Mouse (Mus musculus): ENCODE measurements around the gene Tmem44. TPM values are rescaled to one million over a fixed set of nuclear protein-coding genes. Genes with fewer than 3 reads are reported as not detected.

Tmem44 gene
- polyA plus RNA-seq (2014; fragmentation: Nextera tagmentation; extraction: Ambion mirVana) = 26.6 and 27.9 TPM in 2 replicates

DNA sequence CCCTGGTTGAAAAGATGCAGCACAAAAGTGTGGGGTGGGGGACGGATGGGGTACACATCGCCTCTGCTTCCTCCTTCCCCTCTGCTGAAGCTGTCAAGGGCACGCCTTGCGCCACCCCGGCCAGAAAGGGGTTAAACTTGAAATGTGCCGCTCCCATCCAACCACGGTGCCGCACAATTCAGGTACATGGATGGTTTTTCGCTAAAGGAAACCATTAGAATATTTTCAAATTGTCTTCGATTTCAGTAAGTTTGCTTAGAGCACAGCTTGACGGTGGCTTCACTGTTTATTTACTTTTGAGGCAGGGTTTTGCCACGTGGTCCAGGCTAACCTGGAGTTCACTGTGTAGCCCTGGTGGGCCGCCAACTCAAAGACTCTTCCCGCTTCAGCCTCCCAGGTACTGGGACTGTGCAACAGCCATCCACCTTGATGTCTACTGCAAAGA lies at the start of gene Tmem44:
Gene Tmem44 (minus strand): TSS at position 95 of the 445 bp plus-strand sequence.
- peak; percentile 57 for ATAC-seq (ENCODE audit: low FRiP score)
- 10% methylated on average over 13 of the region's 14 CpGs for WGBS
- Histone ChIP-seq H3K9me3 (ENCODE audit: control insufficient read depth, low read length) (0 out of 2 replicates have a peak, but pooled peaks cover 2% of the 10 kb centered on the region), H3K4me2 (peak within 1 kb of the TSS; percentile 69), H3K36me3 (ENCODE audit: control insufficient read depth, insufficient read depth, low read length) (peaks cover 6% of the 10 kb centered on the region), H3K27me3 (ENCODE audit: control insufficient read depth, insufficient read depth, low read length) (no peaks in the 10 kb centered on the region), H3K4me1 (ENCODE audit: control insufficient read depth, insufficient read depth, low read length) (0 out of 2 replicates have a peak, but pooled peaks cover 2% of the 10 kb centered on the region), H3K9ac (ENCODE audit: low read length) (peak within 1 kb of the TSS; percentile 97), H3K4me3 (ENCODE audit: low read depth, low read length) (peak within 1 kb of the TSS; percentile 74), H3K27ac (ENCODE audit: low read depth, low read length) (no peak within 1 kb of the TSS; the same call in 1 of the 2 replicates)
- no peak for DNase-seq (ENCODE audit: low spot score, missing footprints)

DNA sequence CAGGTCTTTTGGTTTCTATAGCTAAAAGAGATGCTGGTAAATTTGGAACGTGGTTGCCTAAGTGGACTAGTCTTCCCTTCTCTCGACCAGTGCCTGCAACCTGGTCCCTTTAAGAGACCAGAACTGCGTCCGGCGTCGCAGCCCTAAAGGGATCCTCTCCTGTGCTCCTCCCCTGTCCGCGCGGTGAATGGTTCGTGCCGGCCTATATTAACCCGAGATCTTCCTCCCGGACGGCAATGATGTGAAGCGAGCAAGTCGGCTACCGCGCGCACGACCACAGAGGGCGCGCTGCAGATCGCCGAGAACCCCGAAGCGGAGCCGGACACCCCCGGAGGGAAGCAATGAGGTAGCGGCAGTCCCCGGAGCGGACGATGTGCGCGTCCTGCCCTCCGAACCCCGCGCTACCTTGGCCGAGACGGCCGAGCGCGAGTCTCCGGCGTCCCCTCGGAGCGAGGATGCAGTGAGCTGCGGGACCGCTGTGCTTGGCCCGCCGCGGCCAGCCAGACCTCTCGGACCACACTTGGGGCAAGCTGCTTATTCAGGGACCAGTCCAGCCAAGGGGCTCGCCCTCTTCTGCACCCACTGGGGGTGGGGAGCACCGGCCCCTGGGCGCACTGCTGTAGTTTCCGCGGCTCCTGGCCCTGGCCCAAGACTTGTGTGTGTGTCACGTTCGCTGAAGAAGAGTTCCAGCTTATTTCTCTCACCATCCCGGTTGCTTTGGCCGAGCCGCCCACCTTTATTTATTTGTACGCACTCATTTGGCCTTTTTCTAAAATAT lies 49.0 kb upstream of the Tmem44 start, which contains the start of gene Fam43a:
Gene Fam43a (plus strand): TSS at position 233 of the 778 bp plus-strand sequence.
- Histone ChIP-seq H3K9ac (ENCODE audit: low read length) (peak within 1 kb of the TSS; percentile 68), H3K4me3 (ENCODE audit: low read depth, low read length) (peak within 1 kb of the TSS; percentile 60), H3K4me1 (ENCODE audit: control insufficient read depth, insufficient read depth, low read length) (peaks cover 16% of the 10 kb centered on the region), H3K4me2 (peak within 1 kb of the TSS; percentile 62), H3K9me3 (ENCODE audit: control insufficient read depth, low read length) (no peaks in the 10 kb centered on the region), H3K27ac (ENCODE audit: low read depth, low read length) (no peak within 1 kb of the TSS), H3K36me3 (ENCODE audit: control insufficient read depth, insufficient read depth, low read length) (no peaks in the 10 kb centered on the region), H3K27me3 (ENCODE audit: control insufficient read depth, insufficient read depth, low read length) (peaks cover 18% of the 10 kb centered on the region)
- WGBS = under 1% methylated on average over 63 of the region's 63 CpGs
- ATAC-seq (ENCODE audit: low FRiP score) = peak; percentile 76
- DNase-seq (ENCODE audit: low spot score, missing footprints) = peak; percentile 98

DNA sequence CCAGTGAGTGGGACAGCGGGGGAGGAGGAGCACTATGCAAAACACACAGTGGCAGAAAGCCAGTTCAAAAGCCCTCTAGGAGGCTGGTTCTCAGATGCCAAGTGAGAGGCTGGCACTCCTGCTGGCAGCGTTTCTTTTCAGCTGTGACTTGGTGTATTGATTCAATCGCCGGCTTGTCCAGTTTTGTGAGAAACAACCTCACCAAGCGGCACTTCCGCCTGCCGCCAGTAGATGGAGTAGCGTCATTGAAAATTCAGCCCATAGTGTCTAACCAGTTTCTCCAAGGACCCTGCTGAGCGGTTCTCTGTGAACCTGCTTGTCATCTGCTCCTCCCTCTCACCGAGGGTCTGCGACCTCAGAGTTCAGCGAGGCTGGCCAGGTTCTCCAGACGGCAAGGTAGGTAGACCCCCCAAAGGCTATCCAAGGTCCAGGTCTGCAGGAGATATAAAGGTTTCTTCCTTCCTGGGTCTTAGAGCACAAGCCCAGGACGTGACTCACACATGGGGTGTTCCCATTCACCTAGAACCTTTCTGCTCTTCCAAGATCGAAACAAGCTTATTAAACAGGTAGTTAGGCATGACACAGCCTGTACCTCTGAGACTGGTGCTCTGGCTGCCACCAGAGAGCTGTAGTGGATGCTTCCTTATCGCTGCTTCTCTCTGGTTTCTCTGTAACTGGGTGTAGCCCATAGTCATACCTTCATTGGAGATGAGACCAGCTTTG lies 46.5 kb upstream of the Tmem44 start:
- no peak overlapping the region for H3K4me3 ChIP-seq (ENCODE audit: low read depth, low read length)
- WGBS = 11% methylated on average over 16 of the region's 16 CpGs

DNA sequence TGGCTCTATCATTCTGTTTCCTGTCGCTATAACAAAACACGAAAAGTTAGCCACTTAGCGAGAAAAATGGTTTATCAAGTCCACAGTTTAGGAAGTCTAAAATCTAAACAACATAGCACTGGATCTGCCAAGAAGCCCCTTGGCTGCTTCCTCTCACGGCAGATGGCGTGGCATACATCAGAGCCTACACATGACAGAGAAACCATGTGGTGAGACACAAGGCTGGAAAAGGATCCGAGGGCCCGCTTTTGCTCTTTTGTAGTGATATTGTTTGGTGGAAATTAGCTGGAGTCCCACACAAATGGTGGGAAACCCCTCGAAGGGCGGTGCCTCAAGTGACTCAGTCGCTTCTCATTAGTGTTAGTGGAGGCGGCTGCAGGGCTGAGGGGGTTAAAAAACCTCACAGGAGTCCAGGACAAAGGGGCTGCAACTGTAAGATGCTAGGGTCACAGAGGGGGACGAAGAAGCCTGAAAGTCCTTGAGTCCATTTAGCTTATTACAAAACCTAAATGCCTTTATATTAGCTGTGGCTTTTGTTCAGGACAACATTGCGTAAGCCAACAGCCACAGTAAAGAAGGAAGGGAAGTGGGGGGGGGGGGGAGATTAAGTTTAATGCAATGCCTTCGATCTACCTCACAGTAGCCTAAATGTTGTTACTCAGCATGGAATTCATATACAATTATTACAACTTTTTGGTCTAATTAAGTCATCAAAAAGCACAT lies 45.4 kb upstream of the Tmem44 start:
- Histone ChIP-seq H3K27me3 (ENCODE audit: control insufficient read depth, insufficient read depth, low read length) (peaks cover 11% of the 10 kb centered on the region), H3K4me3 (ENCODE audit: low read depth, low read length) (no peak overlapping the region), H3K9me3 (ENCODE audit: control insufficient read depth, low read length) (no peaks in the 10 kb centered on the region), H3K27ac (ENCODE audit: low read depth, low read length) (no peak overlapping the region), H3K9ac (ENCODE audit: low read length) (no peak overlapping the region), H3K4me1 (ENCODE audit: control insufficient read depth, insufficient read depth, low read length) (peaks cover 8% of the 10 kb centered on the region), H3K36me3 (ENCODE audit: control insufficient read depth, insufficient read depth, low read length) (no peaks in the 10 kb centered on the region), H3K4me2 (no peak overlapping the region)
- 66% methylated on average over 14 of the region's 14 CpGs for WGBS
- DNase-seq (ENCODE audit: low spot score, missing footprints) (peak; percentile 61), ATAC-seq (ENCODE audit: low FRiP score) (no peak)

More for the DNA sequence above, 46.5 kb upstream of the Tmem44 start:
- ATAC-seq (ENCODE audit: low FRiP score) (peak; percentile 41), DNase-seq (ENCODE audit: low spot score, missing footprints) (peak; percentile 99)
- H3K27ac ChIP-seq (ENCODE audit: low read depth, low read length) = no peak overlapping the region
- peak overlapping the region; percentile 18; the same call in 1 of the 2 replicates for H3K9ac ChIP-seq (ENCODE audit: low read length)
- H3K4me1 ChIP-seq (ENCODE audit: control insufficient read depth, insufficient read depth, low read length) = peaks cover 13% of the 10 kb centered on the region
- H3K36me3 ChIP-seq (ENCODE audit: control insufficient read depth, insufficient read depth, low read length) = no peaks in the 10 kb centered on the region
- H3K4me2 ChIP-seq = peak overlapping the region; percentile 36
- no peaks in the 10 kb centered on the region for H3K9me3 ChIP-seq (ENCODE audit: control insufficient read depth, low read length)
- peaks cover 18% of the 10 kb centered on the region for H3K27me3 ChIP-seq (ENCODE audit: control insufficient read depth, insufficient read depth, low read length)

DNA sequence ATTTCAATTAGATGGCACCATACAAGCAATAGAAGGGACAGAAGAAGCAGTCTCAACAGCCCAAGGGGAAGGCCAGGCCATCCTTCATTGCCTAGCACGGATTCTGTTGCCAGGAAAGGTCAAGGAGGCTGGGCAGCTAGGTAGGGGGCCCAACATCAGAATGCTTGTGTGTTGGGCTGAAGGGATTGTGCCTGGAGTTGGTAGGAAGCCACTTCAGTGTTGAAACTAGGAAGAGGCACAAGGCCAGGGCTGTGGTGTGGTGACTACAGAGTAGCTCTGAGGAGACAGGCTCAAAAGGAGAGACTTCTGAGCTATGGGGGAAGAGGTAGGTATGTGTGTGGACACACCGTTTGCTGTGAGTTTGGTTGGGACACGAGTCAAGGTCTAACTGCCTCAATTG lies 44.7 kb upstream of the Tmem44 start:
- DNase-seq (ENCODE audit: low spot score, missing footprints) (peak; percentile 28), ATAC-seq (ENCODE audit: low FRiP score) (no peak)
- 53% methylated on average over 3 of the region's 3 CpGs for WGBS
- Histone ChIP-seq H3K9ac (ENCODE audit: low read length) (no peak overlapping the region), H3K27me3 (ENCODE audit: control insufficient read depth, insufficient read depth, low read length) (peaks cover 4% of the 10 kb centered on the region; the same call in 1 of the 2 replicates), H3K27ac (ENCODE audit: low read depth, low read length) (no peak overlapping the region), H3K9me3 (ENCODE audit: control insufficient read depth, low read length) (no peaks in the 10 kb centered on the region), H3K4me1 (ENCODE audit: control insufficient read depth, insufficient read depth, low read length) (peaks cover 4% of the 10 kb centered on the region; the same call in 1 of the 2 replicates), H3K36me3 (ENCODE audit: control insufficient read depth, insufficient read depth, low read length) (no peaks in the 10 kb centered on the region), H3K4me3 (ENCODE audit: low read depth, low read length) (no peak overlapping the region), H3K4me2 (no peak overlapping the region)

DNA sequence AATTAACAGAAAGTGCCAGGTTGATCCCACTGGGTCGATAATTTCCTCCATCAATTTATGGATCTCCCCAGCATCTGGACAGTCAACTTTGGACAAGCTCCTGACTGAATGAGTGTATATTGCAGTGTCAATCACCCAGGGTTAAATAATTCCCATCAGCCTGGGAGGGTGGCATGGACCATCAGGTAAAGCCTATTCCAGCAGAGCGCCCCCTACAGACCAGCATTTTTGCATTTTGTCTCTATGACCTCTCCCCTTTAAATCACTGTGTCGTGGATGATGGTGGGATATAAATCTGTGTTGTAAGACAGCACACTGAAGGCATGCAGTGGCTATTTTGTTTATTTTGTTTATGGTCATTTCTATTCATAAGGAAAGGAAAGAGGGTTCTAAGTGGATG lies 41.3 kb upstream of the Tmem44 start:
- no peaks in the 10 kb centered on the region for H3K9me3 ChIP-seq (ENCODE audit: control insufficient read depth, low read length)
- H3K4me3 ChIP-seq (ENCODE audit: low read depth, low read length) = no peak overlapping the region
- DNase-seq (ENCODE audit: low spot score, missing footprints) = no peak
- H3K4me1 ChIP-seq (ENCODE audit: control insufficient read depth, insufficient read depth, low read length) = no peaks in the 10 kb centered on the region
- ATAC-seq (ENCODE audit: low FRiP score) = no peak
- H3K27me3 ChIP-seq (ENCODE audit: control insufficient read depth, insufficient read depth, low read length) = no peaks in the 10 kb centered on the region
- WGBS = 44% methylated on average over 3 of the region's 3 CpGs
- H3K4me2 ChIP-seq = no peak overlapping the region
- H3K27ac ChIP-seq (ENCODE audit: low read depth, low read length) = no peak overlapping the region
- H3K36me3 ChIP-seq (ENCODE audit: control insufficient read depth, insufficient read depth, low read length) = no peaks in the 10 kb centered on the region
- no peak overlapping the region for H3K9ac ChIP-seq (ENCODE audit: low read length)

DNA sequence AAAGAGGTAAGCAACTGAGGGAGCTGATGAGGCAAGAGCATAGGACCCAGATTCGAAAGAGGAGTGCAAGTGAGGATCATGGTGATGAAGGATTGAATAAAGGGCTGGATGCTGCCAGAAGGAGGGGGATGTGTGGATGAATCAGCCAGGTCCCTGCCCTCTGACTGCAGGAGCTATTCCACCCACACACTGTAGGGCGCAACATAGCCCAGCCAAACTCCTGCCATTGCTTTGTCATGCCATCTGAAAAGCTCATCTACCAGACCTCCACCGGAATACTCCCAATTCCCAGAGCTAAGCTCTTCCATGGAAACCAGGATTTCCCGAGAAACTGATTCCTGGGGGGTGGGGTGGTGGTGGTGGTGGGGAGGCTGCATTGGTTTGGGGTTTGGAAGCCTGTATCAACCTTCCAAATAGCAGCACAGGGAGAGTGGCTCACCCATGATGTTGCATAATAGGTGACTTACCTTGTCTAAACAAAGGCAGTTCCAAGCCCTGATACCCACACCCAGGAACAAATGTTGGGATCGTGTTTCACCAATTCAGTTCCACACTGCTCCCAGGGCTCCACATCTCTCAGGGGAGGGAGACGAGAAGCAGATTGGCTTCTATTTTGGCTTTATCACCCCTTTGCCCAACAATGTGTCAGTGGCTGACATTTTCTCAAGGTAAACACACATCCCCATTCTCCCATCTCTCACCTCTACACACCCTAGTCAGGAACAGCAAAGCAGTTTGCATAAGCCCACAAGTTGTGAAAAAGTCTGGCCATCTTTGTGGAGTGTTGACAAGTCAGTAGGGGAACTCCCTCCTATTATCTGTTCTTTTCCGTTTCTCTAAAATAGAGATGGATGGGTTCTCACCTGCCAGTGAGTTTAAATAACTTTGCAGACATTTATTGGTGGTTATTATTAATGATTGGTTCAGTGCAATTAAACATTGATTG lies 39.9 kb upstream of the Tmem44 start:
- no peaks in the 10 kb centered on the region for H3K36me3 ChIP-seq (ENCODE audit: control insufficient read depth, insufficient read depth, low read length)

More for the DNA sequence above, 39.9 kb upstream of the Tmem44 start:
- DNase-seq (ENCODE audit: low spot score, missing footprints) (peak; percentile 69), ATAC-seq (ENCODE audit: low FRiP score) (no peak)
- Histone ChIP-seq H3K4me3 (ENCODE audit: low read depth, low read length) (no peak overlapping the region), H3K4me2 (no peak overlapping the region), H3K9ac (ENCODE audit: low read length) (no peak overlapping the region), H3K27ac (ENCODE audit: low read depth, low read length) (no peak overlapping the region), H3K4me1 (ENCODE audit: control insufficient read depth, insufficient read depth, low read length) (peaks cover 4% of the 10 kb centered on the region; the same call in 1 of the 2 replicates), H3K27me3 (ENCODE audit: control insufficient read depth, insufficient read depth, low read length) (no peaks in the 10 kb centered on the region), H3K9me3 (ENCODE audit: control insufficient read depth, low read length) (no peaks in the 10 kb centered on the region)
- 47% methylated on average over 7 of the region's 7 CpGs for WGBS
